Mouse (Mus musculus) hindbrain, postnatal 0 days (tissue): Measurements from ENCODE around the gene Gpr26. TPM values are rescaled to one million over a fixed set of nuclear protein-coding genes. Genes with fewer than 3 reads are reported as not detected.

Experiments
- ATAC-seq: fragments of 200-750 bp; cut with Nextera tagmentation; 2 replicates; pipeline ENCODE4 v1.8.0; 2017; ENCODE audit warnings: mild to moderate bottlenecking, moderate TSS enrichment, moderate library complexity
- DNase-seq: peaks from one replicate; pipeline ENCODE4 v3.0.0-alpha.2; 2015; ENCODE audit warnings: low spot score
- H3K27ac ChIP-seq: fragments of 300-500 bp; sonication (generic); 2 replicates; pipeline ENCODE4 v1.5.1; 2014; ENCODE audit warnings: mild to moderate bottlenecking
- H3K27me3 ChIP-seq: fragments of 300-500 bp; sonication (generic); 2 replicates; pipeline ENCODE4 v1.6.1; 2014; ENCODE audit warnings: low read length, mixed read lengths; ENCODE audit not compliant: insufficient read depth
- H3K36me3 ChIP-seq: fragments of 300-500 bp; sonication (generic); 2 replicates; pipeline ENCODE4 v1.6.1; 2014; ENCODE audit warnings: low read length, mixed read lengths; ENCODE audit not compliant: insufficient read depth
- H3K4me1 ChIP-seq: fragments of 300-500 bp; sonication (generic); 2 replicates; pipeline ENCODE4 v1.6.1; 2014; ENCODE audit warnings: antibody characterized with exemption, low read length, mixed read lengths; ENCODE audit not compliant: insufficient read depth
- H3K4me2 ChIP-seq: fragments of 300-500 bp; sonication (generic); 2 replicates; pipeline ENCODE4 v1.6.1; 2014; ENCODE audit warnings: low read depth, mild to moderate bottlenecking, low read length, moderate library complexity, mixed read lengths
- H3K4me3 ChIP-seq: fragments of 300-500 bp; sonication (generic); 2 replicates; pipeline ENCODE4 v1.5.1; 2014; ENCODE audit warnings: low read length
- H3K9ac ChIP-seq: fragments of 300-500 bp; sonication (generic); replicated peaks from 2 replicates; pipeline ENCODE4 v1.6.1; 2014; ENCODE audit warnings: mild to moderate bottlenecking, low read length, moderate library complexity, mixed read lengths
- H3K9me3 ChIP-seq: fragments of 300-500 bp; sonication (generic); 2 replicates; pipeline ENCODE4 v1.6.1; 2016; ENCODE audit warnings: low read length, mixed read lengths
- CTCF ChIP-seq: IDR thresholded peaks from 2 replicates; pipeline ENCODE4 v1.5.1; 2016; ENCODE audit warnings: antibody characterized with exemption, control low read depth, low read depth
- WGBS: fragments of 180-500 bp; shearing (Covaris S2); extraction: QIAGEN DNeasy Blood & Tissue Kit; methylation state at CpG from one replicate; pipeline ENCODE4 v1.1.7; 2014; 5-methylcytosine and 5-hydroxymethylcytosine counted together
- polyA plus RNA-seq: library from polyadenylated mRNA; unstranded; fragments of >200 nt; fragmentation: Nextera tagmentation; extraction: Ambion mirVana; gene quantifications from 2 replicates; pipeline ENCODE4 v1.2.1, GENCODE M21; 2015
- total RNA-seq: library from RNA; depleted of rRNA; stranded (reverse); fragments of >200 nt; gene quantifications from 2 replicates; pipeline ENCODE4 v1.2.3, GENCODE M21; 2014

Gpr26 gene
- total and polyA plus RNA-seq, 2 experiments from 2014 or later: 1.8 to 22.8 TPM

GRCm38 (mm10) chr7:131960551-131960950 lies 5.7 kb upstream of the Gpr26 start:
- no peaks in the 10 kb centered on the region for H3K27me3 ChIP-seq
- H3K27ac ChIP-seq: no peak overlapping the region
- no peak overlapping the region for H3K4me2 ChIP-seq
- TF ChIP-seq CTCF: no peak
- H3K36me3 ChIP-seq: no peaks in the 10 kb centered on the region
- H3K9ac ChIP-seq: no peak overlapping the region
- H3K4me1 ChIP-seq: no peaks in the 10 kb centered on the region
- no peaks in the 10 kb centered on the region for H3K9me3 ChIP-seq
- 35% methylated on average over 6 of the region's 6 CpGs for WGBS
- H3K4me3 ChIP-seq: no peak overlapping the region
- no peak for DNase-seq
- ATAC-seq: no peak

- DNase-seq: peak; percentile 62
- TF ChIP-seq CTCF: peak; percentile 35; the same call in 1 of the 2 replicates
- Histone ChIP-seq H3K27me3 (0 out of 2 replicates have a peak, but pooled peaks cover 4% of the 10 kb centered on the region), H3K9me3 (no peaks in the 10 kb centered on the region), H3K4me3 (peak overlapping the region; percentile 54), H3K36me3 (no peaks in the 10 kb centered on the region), H3K9ac (peak overlapping the region; percentile 77), H3K4me1 (peaks cover 9% of the 10 kb centered on the region; the same call in 1 of the 2 replicates), H3K4me2 (peak overlapping the region; percentile 70), H3K27ac (peak overlapping the region; percentile 84)
- WGBS: 5% methylated on average over 55 of the region's 57 CpGs
- peak; percentile 66 for ATAC-seq
These were observed 745 bp downstream of the Gpr26 start for GRCm38 (mm10) chr7:131966916-131967494.

GRCm38 (mm10) chr7:131970255-131970654 lies 4.0 kb downstream of the Gpr26 start:
- TF ChIP-seq CTCF: no peak
- Histone ChIP-seq H3K4me2 (peak overlapping the region; percentile 70), H3K36me3 (no peaks in the 10 kb centered on the region), H3K9me3 (no peaks in the 10 kb centered on the region), H3K27me3 (0 out of 2 replicates have a peak, but pooled peaks cover 4% of the 10 kb centered on the region), H3K4me3 (peak overlapping the region; percentile 54), H3K9ac (no peak overlapping the region), H3K27ac (no peak overlapping the region), H3K4me1 (peaks cover 9% of the 10 kb centered on the region; the same call in 1 of the 2 replicates)
- 36% methylated on average over 3 of the region's 3 CpGs for WGBS
- ATAC-seq (no peak), DNase-seq (no peak)

- Histone ChIP-seq H3K27me3 (no peaks in the 10 kb centered on the region), H3K36me3 (0 out of 2 replicates have a peak, but pooled peaks cover 4% of the 10 kb centered on the region), H3K9ac (no peak overlapping the region), H3K4me2 (no peak overlapping the region), H3K4me1 (no peaks in the 10 kb centered on the region), H3K9me3 (no peaks in the 10 kb centered on the region), H3K27ac (no peak overlapping the region), H3K4me3 (no peak overlapping the region)
- DNase-seq (no peak), ATAC-seq (no peak)
- 58% methylated on average over 6 of the region's 6 CpGs for WGBS
- no peak for TF ChIP-seq CTCF
These were observed 9.6 kb downstream of the Gpr26 start for GRCm38 (mm10) chr7:131975867-131976266.

- no peak for ATAC-seq
- WGBS: 57% methylated on average over 11 of the region's 11 CpGs
- DNase-seq: no peak
- no peaks in the 10 kb centered on the region for H3K9me3 ChIP-seq
- H3K36me3 ChIP-seq: 0 out of 2 replicates have a peak, but pooled peaks cover 5% of the 10 kb centered on the region
- no peak overlapping the region for H3K4me3 ChIP-seq
- no peak for TF ChIP-seq CTCF
- H3K4me1 ChIP-seq: no peaks in the 10 kb centered on the region
- no peak overlapping the region for H3K4me2 ChIP-seq
- no peak overlapping the region for H3K27ac ChIP-seq
- no peaks in the 10 kb centered on the region for H3K27me3 ChIP-seq
- H3K9ac ChIP-seq: no peak overlapping the region
These were observed 12.3 kb downstream of the Gpr26 start for GRCm38 (mm10) chr7:131978609-131979008.

GRCm38 (mm10) chr7:131989056-131989455 lies 22.8 kb downstream of the Gpr26 start:
- H3K27me3 ChIP-seq: no peaks in the 10 kb centered on the region
- H3K4me3 ChIP-seq: no peak overlapping the region
- 32% methylated on average over 6 of the region's 6 CpGs for WGBS
- 0 out of 2 replicates have a peak, but pooled peaks cover 4% of the 10 kb centered on the region for H3K36me3 ChIP-seq
- no peaks in the 10 kb centered on the region for H3K4me1 ChIP-seq
- no peak overlapping the region for H3K27ac ChIP-seq
- H3K9me3 ChIP-seq: no peaks in the 10 kb centered on the region
- TF ChIP-seq CTCF: no peak
- no peak for ATAC-seq
- no peak overlapping the region for H3K4me2 ChIP-seq
- no peak overlapping the region for H3K9ac ChIP-seq
- no peak for DNase-seq

GRCm38 (mm10) chr7:131992226-131992625 lies 26.0 kb downstream of the Gpr26 start:
- Histone ChIP-seq H3K36me3 (no peaks in the 10 kb centered on the region), H3K4me1 (no peaks in the 10 kb centered on the region), H3K27ac (no peak overlapping the region), H3K9ac (no peak overlapping the region), H3K9me3 (no peaks in the 10 kb centered on the region), H3K4me3 (no peak overlapping the region), H3K27me3 (no peaks in the 10 kb centered on the region), H3K4me2 (no peak overlapping the region)
- WGBS: 62% methylated on average over 1 of the region's 1 CpGs
- no peak for TF ChIP-seq CTCF
- ATAC-seq (no peak), DNase-seq (no peak)
